Comparison of ENCODE assay signal across 8 mouse cellular contexts in genomic region chr3:116114249-116115188, GRCm38 (mm10). TPM values are rescaled to one million over a fixed set of nuclear protein-coding genes. Genes with fewer than 3 reads are reported as not detected.
DNase-seq lines count a peak whose midpoint lies in the region; ATAC-seq and TF ChIP-seq lines count a peak whose summit lies in the region.

No protein-coding gene starts in this region.

- 42% methylated on average over 12 of the region's 12 CpGs for WGBS in embryonic facial prominence, embryonic 12.5 days
- 51% methylated on average over 12 of the region's 12 CpGs for WGBS in heart, embryonic 11.5 days (ENCODE audit: insufficient replicate concordance)
- WGBS in midbrain, embryonic 15.5 days: 45% methylated on average over 12 of the region's 12 CpGs

- H3K36me3 ChIP-seq in embryonic facial prominence, embryonic 12.5 days: peaks cover 16% of the 10 kb centered on the region; the same call in 1 of the 2 replicates
- peaks cover 4% of the 10 kb centered on the region; the same call in 1 of the 2 replicates for H3K36me3 ChIP-seq in heart, embryonic 11.5 days (ENCODE audit: control insufficient read depth, insufficient read depth, low read length)
- no peaks in the 10 kb centered on the region for H3K36me3 ChIP-seq in midbrain, embryonic 15.5 days (replicated peaks)

- H3K9me3 ChIP-seq in embryonic facial prominence, embryonic 12.5 days: no peaks in the 10 kb centered on the region
- no peaks in the 10 kb centered on the region for H3K9me3 ChIP-seq in heart, embryonic 11.5 days (replicated peaks; ENCODE audit: control insufficient read depth, low read length)
- H3K9me3 ChIP-seq in midbrain, embryonic 15.5 days: no peaks in the 10 kb centered on the region

- peak overlapping the region; percentile 21; the same call in 1 of the 2 replicates for H3K4me2 ChIP-seq in embryonic facial prominence, embryonic 12.5 days (replicated peaks)
- H3K4me2 ChIP-seq in heart, embryonic 11.5 days: peak overlapping the region; percentile 31; the same call in 1 of the 2 replicates
- H3K4me2 ChIP-seq in midbrain, embryonic 15.5 days: peak overlapping the region; percentile 24

- peaks cover 9% of the 10 kb centered on the region; the same call in 1 of the 2 replicates for H3K4me1 ChIP-seq in embryonic facial prominence, embryonic 12.5 days
- H3K4me1 ChIP-seq in heart, embryonic 11.5 days (ENCODE audit: control insufficient read depth, insufficient read depth, low read length): peaks cover 11% of the 10 kb centered on the region
- H3K4me1 ChIP-seq in midbrain, embryonic 15.5 days: peaks cover 17% of the 10 kb centered on the region

- intact Hi-C loops in left cerebral cortex, postnatal 14 days (cut with DNase I): no loop called here
- intact Hi-C loops in left cerebral cortex, adult 2 months (cut with DNase I): no loop called here

- no peak overlapping the region; the same call in 1 of the 2 replicates for H3K4me3 ChIP-seq in left cerebral cortex, adult 2 months
- H3K4me3 ChIP-seq in embryonic facial prominence, embryonic 12.5 days: no peak overlapping the region
- H3K4me3 ChIP-seq in heart, embryonic 11.5 days (ENCODE audit: low read depth, low read length): no peak overlapping the region
- no peak overlapping the region for H3K4me3 ChIP-seq in midbrain, embryonic 15.5 days

- no peak for ATAC-seq in embryonic facial prominence, embryonic 12.5 days (ENCODE audit: insufficient number of reproducible peaks, insufficient read depth, low FRiP score, low TSS enrichment)
- ATAC-seq in heart, embryonic 11.5 days (replicated peaks; ENCODE audit: insufficient number of reproducible peaks, low FRiP score, low TSS enrichment): 0 out of 2 replicates have a peak, but pooled peaks have one; percentile 22
- peak; percentile 62; the same call in 1 of the 2 replicates for ATAC-seq in midbrain, embryonic 15.5 days (replicated peaks)

- TF ChIP-seq CTCF in left cerebral cortex, adult 2 months (IDR thresholded peaks at IDR 0.05): no peak

- no peak overlapping the region for H3K9ac ChIP-seq in embryonic facial prominence, embryonic 12.5 days
- H3K9ac ChIP-seq in heart, embryonic 11.5 days (ENCODE audit: low read depth, low read length): no peak overlapping the region
- no peak overlapping the region for H3K9ac ChIP-seq in midbrain, embryonic 15.5 days

- DNase-seq in left cerebral cortex, postnatal 14 days (ENCODE audit: low spot score in 2 of 2): peak; percentile 51 to 78
- DNase-seq in left cerebral cortex, adult 2 months (ENCODE audit: extremely low spot score in 1 of 2, low spot score in 2 of 2): no peak
- peak; percentile 68 for DNase-seq in kidney, postnatal 10 days
- DNase-seq in B cell, adult 2 months: no peak
- no peak for DNase-seq in spleen, postnatal 10 days (ENCODE audit: low spot score in 2 of 2)

- H3K27ac ChIP-seq in left cerebral cortex, adult 2 months: no peak overlapping the region
- H3K27ac ChIP-seq in embryonic facial prominence, embryonic 12.5 days: peak overlapping the region; percentile 70; the same call in 1 of the 2 replicates
- no peak overlapping the region for H3K27ac ChIP-seq in heart, embryonic 11.5 days (ENCODE audit: low read depth, low read length)
- 0 out of 2 replicates have a peak overlapping the region, but pooled peaks have one; percentile 26 for H3K27ac ChIP-seq in midbrain, embryonic 15.5 days

- H3K27me3 ChIP-seq in embryonic facial prominence, embryonic 12.5 days: no peaks in the 10 kb centered on the region
- no peaks in the 10 kb centered on the region for H3K27me3 ChIP-seq in heart, embryonic 11.5 days (ENCODE audit: control insufficient read depth, insufficient read depth, low read length)
- no peaks in the 10 kb centered on the region for H3K27me3 ChIP-seq in midbrain, embryonic 15.5 days (replicated peaks)

RNA-seq across cellular contexts. Expression of gene Vcam1, which starts 15.0 kb away (rescaled TPM):
- total RNA-seq in left cerebral cortex, postnatal 14 days (2021): 10 to 100 TPM; 34.6 to 35.2 TPM
- total RNA-seq in left cerebral cortex, adult 2 months (2021): 10 to 100 TPM; 16.8 to 19.1 TPM
- polyA plus RNA-seq in embryonic facial prominence, embryonic 12.5 days (2016; fragmentation: Nextera tagmentation; extraction: Ambion mirVana): 58.8 and 69.4 TPM in 2 replicates
- 60.9 and 76.0 TPM in 2 replicates for polyA plus RNA-seq in heart, embryonic 11.5 days (2014; fragmentation: Nextera tagmentation; extraction: Ambion mirVana)
- polyA plus RNA-seq in midbrain, embryonic 15.5 days (2015; fragmentation: Nextera tagmentation; extraction: Ambion mirVana): 32.6 and 38.6 TPM in 2 replicates

Comparison
In these comparisons a context has a peak if more than half of its experiments do, and no peak if none do; other contexts are left out.
1. DNase-seq: peak in left cerebral cortex, postnatal 14 days (2 of 2) and kidney, postnatal 10 days (single experiment); none in left cerebral cortex, adult 2 months (0 of 2), B cell, adult 2 months (0 of 2) and spleen, postnatal 10 days (0 of 2).
2. H3K27ac ChIP-seq: peak in embryonic facial prominence, embryonic 12.5 days (single experiment) and midbrain, embryonic 15.5 days (single experiment); none in left cerebral cortex, adult 2 months (single experiment) and heart, embryonic 11.5 days (single experiment).
3. Peak in every context shown above with its lines, with median percentiles within 50 percentile points of each other: H3K4me2 ChIP-seq.